Mouse (Mus musculus): ENCODE measurements around the gene Gnb1l. TPM values are rescaled to one million over a fixed set of nuclear protein-coding genes. Genes with fewer than 3 reads are reported as not detected.

The Gnb1l gene
- polyA plus RNA-seq, 1 experiment = 5.5 TPM

- TF ChIP-seq POLR2A (IDR thresholded peaks at IDR 0.05; ENCODE audit: low read depth, low read length) (no peak), CTCF (IDR thresholded peaks at IDR 0.05; ENCODE audit: borderline replicate concordance, insufficient read depth, low read length) (no peak)
- Histone ChIP-seq H3K4me1 (ENCODE audit: control insufficient read depth, insufficient read depth, low read length) (no peaks in the 10 kb centered on the region), H3K27ac (ENCODE audit: insufficient read depth, low read length) (no peak overlapping the region), H3K4me3 (ENCODE audit: insufficient read depth, low read length) (no peak overlapping the region)
These were observed 110.6 kb downstream of the Gnb1l start for GRCm38 (mm10) chr16:18609099-18609498.

DNA sequence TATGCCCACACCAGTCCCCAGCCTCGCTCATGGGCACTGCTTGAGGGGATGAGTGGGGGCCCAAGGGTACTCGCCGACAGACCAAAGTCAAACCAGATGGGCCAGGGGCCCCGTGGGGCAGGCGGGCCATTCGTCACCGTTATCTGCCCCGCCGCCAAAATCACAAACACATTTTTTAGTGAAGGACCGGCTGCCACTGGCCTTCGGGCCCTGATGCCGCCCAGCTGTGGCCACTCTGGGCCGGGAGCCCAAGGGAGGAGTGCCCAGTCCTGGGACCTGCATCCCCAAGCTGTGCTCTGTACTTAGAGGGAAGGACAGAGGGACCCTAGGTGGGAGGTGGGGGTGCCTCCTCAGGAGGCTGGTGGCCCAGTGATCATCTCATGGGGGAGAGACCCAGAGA is 113.2 kb downstream of the Gnb1l start:
- no peak overlapping the region for H3K4me3 ChIP-seq (ENCODE audit: insufficient read depth, low read length)
- no peak overlapping the region for H3K27ac ChIP-seq (ENCODE audit: insufficient read depth, low read length)
- no peaks in the 10 kb centered on the region for H3K4me1 ChIP-seq (ENCODE audit: control insufficient read depth, insufficient read depth, low read length)
- no peak for TF ChIP-seq CTCF (IDR thresholded peaks at IDR 0.05; ENCODE audit: borderline replicate concordance, insufficient read depth, low read length)
- TF ChIP-seq POLR2A (IDR thresholded peaks at IDR 0.05; ENCODE audit: low read depth, low read length) = no peak

DNA sequence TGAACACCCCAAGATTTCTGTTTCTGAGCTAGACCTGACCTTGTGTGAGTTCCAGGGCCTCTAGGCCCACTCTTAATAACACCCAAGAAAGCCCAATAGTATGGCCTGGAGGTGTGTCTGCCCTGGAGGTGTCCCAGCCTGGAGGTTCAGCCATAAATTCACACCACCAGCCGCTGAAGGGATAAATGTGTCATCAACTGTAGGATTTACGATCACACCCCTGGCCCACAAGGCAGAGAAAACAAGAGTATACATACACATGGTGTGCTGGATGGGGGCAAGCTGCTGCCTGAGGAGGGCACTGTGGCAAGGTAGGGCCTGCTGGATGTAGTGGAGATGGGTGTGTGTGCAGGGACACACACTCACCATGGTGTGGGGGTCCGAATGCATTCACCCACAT is 114.8 kb downstream of the Gnb1l start:
- H3K27ac ChIP-seq (ENCODE audit: insufficient read depth, low read length) = no peak overlapping the region

More for the DNA sequence above, 114.8 kb downstream of the Gnb1l start:
- Histone ChIP-seq H3K4me1 (ENCODE audit: control insufficient read depth, insufficient read depth, low read length) (no peaks in the 10 kb centered on the region), H3K4me3 (ENCODE audit: insufficient read depth, low read length) (no peak overlapping the region)
- no peak for TF ChIP-seq POLR2A (IDR thresholded peaks at IDR 0.05; ENCODE audit: low read depth, low read length)
- TF ChIP-seq CTCF (IDR thresholded peaks at IDR 0.05; ENCODE audit: borderline replicate concordance, insufficient read depth, low read length) = no peak

Other genes with a start within 250 kb of the Gnb1l start
- 296 and 323 TPM in 2 replicates for gene Ranbp1, start 250.0 kb upstream of the Gnb1l start, polyA plus RNA-seq (2011; ENCODE audit: insufficient read length, low read depth, missing spikeins)
- gene Gm49776, start 240.4 kb upstream of the Gnb1l start, polyA plus RNA-seq (2011; ENCODE audit: insufficient read length, low read depth, missing spikeins) = not detected in 2 replicates
- 47.4 and 50.6 TPM in 2 replicates for gene Dgcr8, start 209.5 kb upstream of the Gnb1l start, polyA plus RNA-seq (2011; ENCODE audit: insufficient read length, low read depth, missing spikeins)
- 27.1 and 32.7 TPM in 2 replicates for gene Tango2, start 150.6 kb upstream of the Gnb1l start, polyA plus RNA-seq (2011; ENCODE audit: insufficient read length, low read depth, missing spikeins)
- gene Arvcf, start 150.5 kb upstream of the Gnb1l start, polyA plus RNA-seq (2011; ENCODE audit: insufficient read length, low read depth, missing spikeins) = 6.7 and 8.1 TPM in 2 replicates
- gene Txnrd2, start 72.3 kb upstream of the Gnb1l start, polyA plus RNA-seq (2011; ENCODE audit: insufficient read length, low read depth, missing spikeins) = 4.6 and 7.5 TPM in 2 replicates
- gene Comt, start 71.9 kb upstream of the Gnb1l start, polyA plus RNA-seq (2011; ENCODE audit: insufficient read length, low read depth, missing spikeins) = 89.2 and 96.0 TPM in 2 replicates
- 4.7 and 7.8 TPM in 2 replicates for gene Rtl10, start 188 bp downstream of the Gnb1l start, polyA plus RNA-seq (2011; ENCODE audit: insufficient read length, low read depth, missing spikeins)
- gene Tbx1, start 92.0 kb downstream of the Gnb1l start, polyA plus RNA-seq (2011; ENCODE audit: insufficient read length, low read depth, missing spikeins) = 2.8 and 3.3 TPM in 2 replicates
- gene Gp1bb, start 123.7 kb downstream of the Gnb1l start, polyA plus RNA-seq (2011; ENCODE audit: insufficient read length, low read depth, missing spikeins) = 2.4 and 3.9 TPM in 2 replicates
- 17.8 and 20.1 TPM in 2 replicates for gene Gm49601, start 127.7 kb downstream of the Gnb1l start, polyA plus RNA-seq (2011; ENCODE audit: insufficient read length, low read depth, missing spikeins)
- gene Sept5, start 131.2 kb downstream of the Gnb1l start, polyA plus RNA-seq (2011; ENCODE audit: insufficient read length, low read depth, missing spikeins) = 82.3 and 89.3 TPM in 2 replicates